Mouse (Mus musculus): ENCODE results near the gene Dolpp1.

DNA sequence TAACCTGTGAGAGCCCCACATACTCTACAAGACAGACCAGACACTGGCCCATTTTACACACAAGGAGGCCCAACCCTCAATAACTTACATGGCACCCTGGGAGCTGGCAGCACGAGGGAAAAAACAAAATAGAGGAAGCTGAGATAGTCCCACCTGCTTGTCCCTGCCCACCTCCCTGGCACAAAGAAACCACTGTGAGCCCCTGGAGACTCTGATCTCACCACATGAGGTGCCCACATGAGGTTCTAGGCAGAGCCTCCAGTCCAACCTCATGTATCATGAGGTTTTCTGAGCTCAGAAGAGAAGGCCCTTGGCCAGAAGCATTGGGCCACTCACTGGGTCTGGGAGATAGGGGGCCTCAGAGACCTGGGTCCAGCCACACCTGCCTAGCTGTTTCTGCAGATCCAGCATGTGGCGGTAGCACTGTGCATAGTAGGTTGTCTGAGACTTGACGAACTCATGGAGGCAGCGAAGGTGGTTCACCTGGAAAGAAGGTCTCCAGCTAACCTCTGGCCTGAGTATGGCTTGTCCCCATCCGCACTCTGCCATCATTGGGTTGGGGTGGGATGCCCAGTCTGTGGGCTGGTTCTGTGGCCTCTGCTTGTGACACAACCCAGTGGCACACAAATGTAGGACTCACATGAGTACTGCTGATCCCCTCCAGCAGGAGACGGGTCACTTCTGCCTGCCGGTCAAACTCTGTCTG is 45.9 kb upstream of the Dolpp1 start:
- TF ChIP-seq CTCF (IDR thresholded peaks at IDR 0.05; ENCODE audit: low read depth, low read length) (no peak), POLR2A (IDR thresholded peaks at IDR 0.05; ENCODE audit: borderline replicate concordance, low read depth, low read length) (no peak)
